Mouse (Mus musculus) lung, embryonic 16.5 days (tissue): ENCODE measurements around the gene Ccdc57. TPM values are rescaled to one million over a fixed set of nuclear protein-coding genes. Genes with fewer than 3 reads are reported as not detected.

Experiments used
- ATAC-seq: fragments of 200-750 bp; cut with Nextera tagmentation; 2 replicates; pipeline ENCODE4 v1.8.0; 2017; ENCODE audit warnings: low read depth, mild to moderate bottlenecking, moderate library complexity
- H3K27ac ChIP-seq: fragments of 300-500 bp; sonication (generic); 2 replicates; pipeline ENCODE4 v1.5.1; 2014; ENCODE audit warnings: mild to moderate bottlenecking, control low read depth, low read length
- H3K27me3 ChIP-seq: fragments of 300-500 bp; sonication (generic); 2 replicates; pipeline ENCODE4 v1.6.1; 2014; ENCODE audit warnings: low read depth, low read length, mixed read lengths; ENCODE audit not compliant: control insufficient read depth, insufficient read depth
- H3K36me3 ChIP-seq: fragments of 300-500 bp; sonication (generic); 2 replicates; pipeline ENCODE4 v1.6.1; 2014; ENCODE audit warnings: low read length; ENCODE audit not compliant: control insufficient read depth, insufficient read depth
- H3K4me1 ChIP-seq: fragments of 300-500 bp; sonication (generic); replicated peaks from 2 replicates; pipeline ENCODE4 v1.6.1; 2014; ENCODE audit warnings: low read length, mixed read lengths; ENCODE audit not compliant: control insufficient read depth, insufficient read depth
- H3K4me2 ChIP-seq: fragments of 300-500 bp; sonication (generic); 2 replicates; pipeline ENCODE4 v1.6.1; 2014; ENCODE audit warnings: low read depth, low read length, control low read depth
- H3K4me3 ChIP-seq: fragments of 300-500 bp; sonication (generic); 2 replicates; pipeline ENCODE4 v1.5.1; 2014; ENCODE audit warnings: mild to moderate bottlenecking, low read length, control low read depth
- H3K9ac ChIP-seq: fragments of 300-500 bp; sonication (generic); 2 replicates; pipeline ENCODE4 v1.6.1; 2014; ENCODE audit warnings: low read length, control low read depth
- H3K9me3 ChIP-seq: fragments of 300-500 bp; sonication (generic); 2 replicates; pipeline ENCODE4 v1.6.1; 2016; ENCODE audit warnings: low read length; ENCODE audit not compliant: control insufficient read depth
- WGBS: fragments of 180-500 bp; shearing (Covaris S2); extraction: QIAGEN DNeasy Blood & Tissue Kit; methylation state at CpG from one replicate; pipeline ENCODE4 v1.1.7; 2014; 5-methylcytosine and 5-hydroxymethylcytosine counted together
- polyA plus RNA-seq: library from polyadenylated mRNA; unstranded; fragments of >200 nt; fragmentation: Nextera tagmentation; extraction: Ambion mirVana; gene quantifications from 2 replicates; pipeline ENCODE4 v1.2.1, GENCODE M21; 2015

Ccdc57 gene
- 6.4 TPM in 2 replicates for polyA plus RNA-seq

DNA sequence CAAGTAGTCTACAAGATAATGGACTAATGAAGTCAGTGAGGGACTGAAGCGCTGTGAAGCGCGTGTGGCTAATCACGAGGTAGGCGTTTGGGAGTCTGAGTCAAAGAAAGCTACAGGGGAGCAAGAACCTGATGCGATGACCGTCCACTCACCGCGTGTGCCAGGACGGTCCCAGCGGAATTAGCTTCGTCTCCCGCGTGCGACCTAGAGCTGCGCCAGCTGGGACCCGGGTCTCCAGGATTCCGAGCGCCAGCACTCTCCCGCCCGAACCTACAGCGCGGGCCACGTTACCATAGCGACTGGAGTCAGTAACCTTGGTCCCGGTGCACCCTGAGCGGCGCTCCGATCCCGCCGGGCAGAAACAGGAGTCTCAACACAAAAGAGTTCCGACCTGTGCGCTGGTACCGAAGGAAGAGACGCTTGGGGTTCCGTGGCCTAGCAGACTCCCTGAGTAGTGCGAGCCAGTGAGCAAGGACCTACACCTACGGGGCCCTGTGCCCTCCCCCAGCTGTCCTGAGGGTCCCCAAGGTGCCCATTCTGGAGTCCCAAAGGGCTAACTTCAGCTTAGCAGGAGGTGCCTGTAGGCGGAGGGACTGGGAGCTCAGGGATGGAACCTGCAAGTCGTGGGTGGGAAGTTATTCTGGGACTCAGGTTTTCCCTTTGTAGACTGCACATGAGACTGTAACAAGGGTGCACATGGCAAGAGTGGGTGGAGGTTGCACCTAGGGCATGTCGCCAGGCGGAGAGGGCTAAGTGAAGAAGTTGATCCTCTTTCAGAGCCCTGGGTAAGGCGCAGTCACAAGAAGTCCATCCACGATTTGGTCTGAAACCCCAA is at the start of gene Ccdc57:
Gene Ccdc57 (minus strand): TSS at position 309 of the 835 bp plus-strand sequence.
- H3K27ac ChIP-seq = no peak within 1 kb of the TSS

DNA sequence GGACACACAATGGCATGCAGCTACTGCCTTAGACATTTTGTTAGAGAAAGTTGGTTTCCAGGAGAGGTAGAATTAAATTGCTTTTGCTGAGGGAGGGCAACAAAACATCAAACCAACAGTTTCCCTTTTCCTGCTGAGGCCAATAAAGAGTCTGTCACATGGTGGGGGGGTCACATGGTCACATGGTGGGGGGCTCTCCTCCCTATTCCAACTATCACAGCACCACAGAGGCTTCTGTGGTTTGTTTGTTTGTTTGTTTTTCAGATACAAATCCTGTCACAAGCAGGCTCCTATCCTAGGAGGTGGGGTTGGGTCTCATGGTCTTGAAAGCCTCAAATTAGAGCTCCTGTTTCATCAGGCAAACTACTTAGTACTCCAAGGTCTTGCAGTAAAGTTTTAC is 49.8 kb upstream of the Ccdc57 start:
- H3K27ac ChIP-seq = no peak overlapping the region
- no peak overlapping the region for H3K4me2 ChIP-seq
- peaks cover 41% of the 10 kb centered on the region for H3K36me3 ChIP-seq
- no peak for ATAC-seq
- H3K9me3 ChIP-seq = no peaks in the 10 kb centered on the region
- H3K4me3 ChIP-seq = no peak overlapping the region
- H3K4me1 ChIP-seq = no peaks in the 10 kb centered on the region; the same call in 1 of the 2 replicates
- H3K9ac ChIP-seq = no peak overlapping the region
- no peaks in the 10 kb centered on the region for H3K27me3 ChIP-seq

More for the DNA sequence above, at the start of gene Ccdc57:
- Histone ChIP-seq H3K27me3 (no peaks in the 10 kb centered on the region), H3K4me2 (peak within 1 kb of the TSS; percentile 58), H3K9ac (peak within 1 kb of the TSS; percentile 64), H3K4me1 (peaks cover 2% of the 10 kb centered on the region; the same call in 1 of the 2 replicates), H3K9me3 (no peaks in the 10 kb centered on the region), H3K36me3 (no peaks in the 10 kb centered on the region), H3K4me3 (peak within 1 kb of the TSS; percentile 80)
- 10% methylated on average over 44 of the region's 44 CpGs for WGBS
- peak; percentile 96 for ATAC-seq

DNA sequence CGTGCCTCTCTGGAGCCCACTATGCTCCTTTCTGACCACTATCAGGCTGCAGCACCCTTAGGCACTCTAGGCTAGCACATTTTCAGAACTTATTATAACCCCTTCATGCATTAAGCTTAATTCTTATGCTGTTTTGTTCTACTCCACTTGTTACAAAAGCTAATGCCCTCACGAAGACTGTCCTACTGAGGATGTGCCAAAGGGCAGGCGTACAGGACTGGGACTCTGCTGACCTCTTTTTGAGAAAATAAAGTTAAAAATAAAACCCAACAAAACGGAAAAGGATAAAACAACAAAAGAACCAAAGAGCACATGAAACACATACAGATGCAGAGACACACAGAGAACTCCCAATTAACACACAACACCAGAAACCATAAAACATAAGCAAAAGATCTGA is 49.0 kb upstream of the Ccdc57 start:
- WGBS = 80% methylated on average over 4 of the region's 4 CpGs
- no peak overlapping the region for H3K9ac ChIP-seq
- ATAC-seq = no peak
- no peak overlapping the region for H3K4me2 ChIP-seq
- H3K4me1 ChIP-seq = no peaks in the 10 kb centered on the region; the same call in 1 of the 2 replicates
- no peaks in the 10 kb centered on the region for H3K27me3 ChIP-seq
- H3K4me3 ChIP-seq = no peak overlapping the region
- no peaks in the 10 kb centered on the region for H3K9me3 ChIP-seq
- H3K27ac ChIP-seq = no peak overlapping the region
- H3K36me3 ChIP-seq = peaks cover 41% of the 10 kb centered on the region

DNA sequence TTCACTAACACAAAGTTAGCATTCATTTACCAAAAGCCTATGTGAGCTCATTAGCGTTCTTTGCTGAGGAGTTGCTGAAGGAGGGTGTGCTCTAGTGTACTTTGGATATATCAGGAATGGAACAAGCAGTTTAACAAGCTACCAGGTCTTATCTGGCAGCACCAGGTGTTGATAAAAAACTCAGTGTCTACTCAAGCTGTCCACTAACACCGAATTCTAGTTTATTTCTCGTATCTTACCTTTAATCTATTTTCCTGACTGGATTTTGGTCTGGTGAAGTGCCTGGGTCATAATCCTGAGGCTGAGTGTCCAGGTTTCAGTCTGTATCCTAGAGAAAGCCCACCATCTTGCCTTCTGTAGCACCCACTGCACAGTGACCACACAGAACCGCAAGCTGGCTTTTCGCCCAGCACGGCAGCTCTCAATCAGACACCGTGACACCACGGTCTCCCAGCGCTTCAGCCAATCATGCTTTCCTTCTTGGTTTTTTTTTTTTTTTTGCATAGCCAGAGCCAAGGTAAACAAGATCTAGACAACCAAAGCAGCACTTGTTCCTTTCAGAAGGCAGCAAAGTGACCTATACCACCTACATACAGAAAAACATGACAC is 47.9 kb upstream of the Ccdc57 start:
- no peak overlapping the region for H3K27ac ChIP-seq
- H3K36me3 ChIP-seq = peaks cover 35% of the 10 kb centered on the region
- 59% methylated on average over 9 of the region's 9 CpGs for WGBS
- H3K4me1 ChIP-seq = no peaks in the 10 kb centered on the region; the same call in 1 of the 2 replicates
- H3K9me3 ChIP-seq = no peaks in the 10 kb centered on the region
- no peak overlapping the region for H3K4me3 ChIP-seq
- no peaks in the 10 kb centered on the region for H3K27me3 ChIP-seq
- H3K4me2 ChIP-seq = no peak overlapping the region
- H3K9ac ChIP-seq = no peak overlapping the region
- no peak for ATAC-seq

DNA sequence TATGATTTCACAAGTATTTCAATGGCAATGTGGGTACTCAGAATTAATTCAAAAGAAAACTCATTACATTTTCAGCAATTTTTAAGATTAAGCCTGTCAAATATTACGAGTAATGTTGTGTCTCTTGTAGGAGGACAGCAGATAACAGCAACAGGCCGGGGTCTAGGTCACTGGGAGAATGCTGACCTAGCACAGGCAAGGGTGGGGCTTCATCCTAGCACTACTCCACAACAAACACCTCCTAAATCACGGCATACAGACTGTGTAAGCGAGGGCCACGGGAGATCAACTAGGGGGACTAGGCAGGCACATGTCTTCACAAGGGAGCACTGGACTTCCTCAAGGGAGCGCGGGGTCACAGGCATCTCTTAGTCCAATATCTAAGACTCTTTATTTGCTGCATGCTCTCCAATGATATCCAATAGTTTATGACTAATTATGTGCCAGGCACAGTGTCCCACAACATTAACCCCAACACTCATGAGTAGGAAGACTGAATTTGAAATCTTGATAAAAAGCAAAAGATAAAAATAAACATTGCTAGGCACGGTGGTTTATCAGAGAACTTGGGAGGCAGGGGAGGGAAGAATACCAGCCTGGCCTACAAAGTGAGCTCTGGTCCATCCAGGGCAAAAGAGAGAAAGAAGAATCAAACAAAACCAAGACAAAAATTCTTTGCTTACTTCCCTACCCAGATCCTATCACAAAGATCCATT is 47.2 kb upstream of the Ccdc57 start:
- Histone ChIP-seq H3K4me3 (no peak overlapping the region), H3K4me1 (no peaks in the 10 kb centered on the region; the same call in 1 of the 2 replicates), H3K27me3 (no peaks in the 10 kb centered on the region), H3K27ac (no peak overlapping the region), H3K9ac (no peak overlapping the region), H3K4me2 (no peak overlapping the region), H3K9me3 (no peaks in the 10 kb centered on the region), H3K36me3 (peaks cover 40% of the 10 kb centered on the region)
- ATAC-seq = no peak
- 56% methylated on average over 8 of the region's 8 CpGs for WGBS

DNA sequence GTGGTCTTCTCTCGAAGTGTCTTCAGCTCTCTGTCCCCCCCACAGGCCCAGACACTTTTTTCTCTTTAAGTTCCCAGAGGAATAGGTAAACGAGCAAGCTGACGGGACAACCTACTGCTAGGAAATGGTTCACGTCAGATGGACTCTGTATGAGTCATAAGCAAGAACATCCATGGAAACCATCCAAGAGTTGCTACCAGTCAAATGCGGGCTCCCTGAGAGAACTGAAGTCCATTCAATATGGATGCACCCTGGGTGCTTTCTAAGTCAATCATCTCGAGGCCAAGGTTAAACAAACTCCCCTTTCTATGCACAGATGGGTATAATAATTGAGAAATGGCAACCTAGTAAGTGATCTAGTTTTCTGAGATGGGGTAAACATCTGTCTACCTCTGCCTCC is 40.6 kb upstream of the Ccdc57 start:
- Histone ChIP-seq H3K36me3 (peaks cover 70% of the 10 kb centered on the region), H3K9me3 (no peaks in the 10 kb centered on the region), H3K27me3 (no peaks in the 10 kb centered on the region), H3K4me2 (no peak overlapping the region), H3K4me1 (no peaks in the 10 kb centered on the region), H3K27ac (no peak overlapping the region), H3K4me3 (no peak overlapping the region), H3K9ac (no peak overlapping the region)
- WGBS = 77% methylated on average over 6 of the region's 6 CpGs
- ATAC-seq = no peak

DNA sequence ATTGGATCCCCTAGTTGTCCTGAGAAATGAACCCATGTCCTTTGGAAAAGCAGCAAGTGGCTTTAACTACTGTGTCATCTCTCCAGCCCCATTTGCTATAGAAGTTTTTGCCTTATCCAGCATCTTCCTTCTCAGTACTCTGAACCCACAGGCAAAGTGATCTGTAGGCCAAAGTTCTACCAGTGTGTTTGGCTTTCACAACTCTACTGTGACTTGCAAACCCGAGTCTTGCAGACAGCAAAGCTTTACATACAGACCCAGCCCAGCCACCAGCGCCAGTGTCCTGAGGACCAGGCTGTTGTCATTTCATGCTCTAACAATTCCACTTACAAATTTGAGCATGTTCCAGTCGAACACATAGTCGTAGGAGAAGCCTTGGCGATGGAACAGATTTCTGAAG is 38.6 kb upstream of the Ccdc57 start:
- WGBS = 88% methylated on average over 5 of the region's 5 CpGs
- no peak overlapping the region for H3K4me3 ChIP-seq
- H3K4me2 ChIP-seq = no peak overlapping the region
- H3K27me3 ChIP-seq = no peaks in the 10 kb centered on the region
- no peaks in the 10 kb centered on the region for H3K4me1 ChIP-seq
- no peak overlapping the region for H3K9ac ChIP-seq
- ATAC-seq = no peak
- no peaks in the 10 kb centered on the region for H3K9me3 ChIP-seq
- H3K36me3 ChIP-seq = peaks cover 78% of the 10 kb centered on the region
- H3K27ac ChIP-seq = no peak overlapping the region

DNA sequence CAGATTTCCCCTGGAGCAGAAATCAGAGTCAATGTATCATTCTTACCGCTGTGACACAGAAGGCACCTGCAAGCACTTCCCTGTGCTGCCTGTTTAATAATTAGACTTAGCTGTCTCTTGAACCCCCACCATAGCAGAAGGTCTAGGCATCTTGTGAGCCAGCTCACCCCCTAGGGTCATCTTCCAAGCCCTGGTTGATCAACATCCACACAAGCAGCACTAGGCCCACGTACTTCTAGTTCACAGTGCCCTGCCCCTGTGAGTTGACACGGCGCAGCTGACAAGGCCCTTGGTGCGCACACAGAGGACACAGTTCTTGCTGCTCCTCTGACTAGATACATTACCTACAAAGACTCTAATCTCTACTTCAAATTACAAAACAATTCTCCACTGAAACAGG is 37.1 kb upstream of the Ccdc57 start:
- H3K9ac ChIP-seq = no peak overlapping the region
- H3K9me3 ChIP-seq = no peaks in the 10 kb centered on the region
- H3K4me1 ChIP-seq = no peaks in the 10 kb centered on the region
- H3K27me3 ChIP-seq = no peaks in the 10 kb centered on the region
- no peak overlapping the region for H3K4me2 ChIP-seq
- no peak for ATAC-seq
- no peak overlapping the region for H3K27ac ChIP-seq
- peaks cover 82% of the 10 kb centered on the region for H3K36me3 ChIP-seq
- WGBS = 91% methylated on average over 5 of the region's 5 CpGs
- no peak overlapping the region for H3K4me3 ChIP-seq

DNA sequence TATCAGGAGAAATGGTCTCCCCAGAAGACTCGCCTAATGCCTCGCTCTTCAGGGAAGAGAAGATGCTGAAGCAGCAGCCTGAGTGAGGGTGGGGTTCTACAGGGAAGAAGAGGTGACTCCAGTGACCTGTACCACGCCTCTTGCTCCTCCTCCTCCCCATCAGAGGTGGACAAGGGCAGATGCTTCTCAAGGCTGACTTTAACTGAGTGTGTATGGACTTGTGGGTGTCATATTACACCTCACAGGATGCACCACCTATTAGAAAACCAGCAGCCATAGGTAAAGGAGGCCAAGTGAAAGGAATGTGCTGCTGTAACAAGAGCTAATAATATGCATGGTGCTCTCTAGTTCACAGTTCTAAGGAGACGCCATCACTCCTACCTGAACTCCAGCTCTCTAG is 32.9 kb upstream of the Ccdc57 start:
- ATAC-seq = no peak
- WGBS = 68% methylated on average over 4 of the region's 4 CpGs
- H3K9me3 ChIP-seq = no peaks in the 10 kb centered on the region

More for the DNA sequence above, 32.9 kb upstream of the Ccdc57 start:
- peaks cover 69% of the 10 kb centered on the region for H3K36me3 ChIP-seq
- no peak overlapping the region for H3K27ac ChIP-seq
- H3K4me2 ChIP-seq = no peak overlapping the region
- H3K27me3 ChIP-seq = no peaks in the 10 kb centered on the region
- H3K4me1 ChIP-seq = no peaks in the 10 kb centered on the region
- H3K4me3 ChIP-seq = no peak overlapping the region
- H3K9ac ChIP-seq = no peak overlapping the region
